Mouse (Mus musculus): Measurements from ENCODE around the gene Slc16a10.

DNA sequence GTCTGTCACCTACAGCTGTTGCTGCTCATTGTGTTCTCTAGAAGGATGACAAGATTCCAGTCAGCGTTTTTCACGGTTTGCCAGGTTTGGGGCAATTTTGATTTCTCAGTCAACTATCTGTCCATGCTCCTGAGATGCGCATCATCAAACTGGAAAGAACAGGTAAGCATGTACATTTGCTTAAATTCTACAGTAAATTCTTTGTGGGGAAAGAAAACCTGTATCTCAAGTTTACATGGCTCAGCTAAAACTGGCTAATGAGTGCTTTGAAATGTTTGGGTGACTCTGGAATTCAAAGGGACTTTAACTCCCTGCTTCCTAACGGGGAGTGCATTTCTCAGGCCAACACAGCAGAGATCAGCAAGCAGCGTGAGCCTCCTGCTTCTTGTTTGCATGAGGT lies 80.1 kb downstream of the Slc16a10 start:
- TF ChIP-seq CTCF (IDR thresholded peaks at IDR 0.05) (no peak), EP300 (IDR thresholded peaks at IDR 0.05) (no peak)
